In the genomic region with DNA sequence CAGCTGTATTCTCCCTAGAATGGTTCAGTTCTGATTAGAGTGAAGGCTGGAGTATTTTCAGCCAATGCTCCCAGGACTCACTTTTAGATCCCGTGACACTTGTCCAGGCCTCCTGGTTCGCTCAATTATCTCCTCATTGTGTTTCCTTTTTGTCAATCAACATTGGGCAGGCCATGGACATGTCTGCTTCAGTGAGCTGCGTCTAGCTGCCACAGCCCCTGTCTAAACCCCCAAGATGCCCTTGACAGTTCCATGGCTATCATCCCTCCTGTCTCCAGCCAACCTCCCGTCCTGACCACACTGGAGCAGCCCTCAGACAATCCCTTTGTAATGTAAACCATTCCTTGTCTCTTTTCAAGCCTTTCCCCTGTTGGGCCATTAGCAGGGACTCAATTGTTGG, we compare ENCODE assay signal across 19 mouse cellular contexts.
DNase-seq lines count a peak whose midpoint lies in the region; ATAC-seq lines count a peak whose summit lies in the region.
"Had no signal": no experiment of that assay in that cellular context is flagged by ENCODE, and none has a peak within 500 bp of the region (broad histone marks: within the 10 kb centered on the region; RNA-seq: fewer than 3 reads in every experiment).

No protein-coding gene starts in this region.

- no peaks in the 10 kb centered on the region for H3K36me3 ChIP-seq in forebrain, embryonic 10.5 days (replicated peaks)
- no peaks in the 10 kb centered on the region for H3K36me3 ChIP-seq in forebrain, embryonic 15.5 days
- no peaks in the 10 kb centered on the region for H3K36me3 ChIP-seq in neural tube, embryonic 15.5 days
- no peaks in the 10 kb centered on the region for H3K36me3 ChIP-seq in midbrain, embryonic 12.5 days
- H3K36me3 ChIP-seq: embryonic facial prominence, embryonic 15.5 days; forebrain, embryonic 12.5 days; neural tube, embryonic 13.5 days had no signal

- H3K9me3 ChIP-seq in forebrain, embryonic 10.5 days, result no peaks in the 10 kb centered on the region
- no peaks in the 10 kb centered on the region for H3K9me3 ChIP-seq in forebrain, embryonic 15.5 days
- H3K9me3 ChIP-seq in neural tube, embryonic 15.5 days (replicated peaks), result no peaks in the 10 kb centered on the region
- H3K9me3 ChIP-seq in midbrain, embryonic 12.5 days, result no peaks in the 10 kb centered on the region
- H3K9me3 ChIP-seq: embryonic facial prominence, embryonic 15.5 days; forebrain, embryonic 12.5 days; heart, embryonic 10.5 days; neural tube, embryonic 13.5 days had no signal

- 39% methylated on average over 4 of the region's 4 CpGs for WGBS in forebrain, embryonic 10.5 days
- WGBS in forebrain, embryonic 15.5 days, result 16% methylated on average over 4 of the region's 4 CpGs
- 39% methylated on average over 4 of the region's 4 CpGs for WGBS in neural tube, embryonic 15.5 days
- WGBS in midbrain, embryonic 12.5 days, result 14% methylated on average over 4 of the region's 4 CpGs

- no peak for DNase-seq in forebrain, embryonic 10.5 days (ENCODE audit: extremely low spot score, low spot score)
- peak; percentile 23 for DNase-seq in neural tube, embryonic 10.5 days (ENCODE audit: extremely low spot score, low spot score)
- DNase-seq in cerebellum, adult 8-10 months, result no peak
- DNase-seq: cerebellum, adult 11 months; cerebellum, postnatal 36 days; gastrocnemius, postnatal 25 days; heart, postnatal 10 days; kidney, adult 8-10 months; kidney, postnatal 36 days; thymus, postnatal 36 days had no signal

- H3K27ac ChIP-seq in forebrain, embryonic 10.5 days, result peak overlapping the region; percentile 20; the same call in 1 of the 2 replicates
- H3K27ac ChIP-seq in forebrain, embryonic 15.5 days (replicated peaks), result no peak overlapping the region
- no peak overlapping the region for H3K27ac ChIP-seq in neural tube, embryonic 15.5 days (replicated peaks)
- H3K27ac ChIP-seq in midbrain, embryonic 12.5 days (replicated peaks), result peak overlapping the region; percentile 68
- H3K27ac ChIP-seq: embryonic facial prominence, embryonic 15.5 days; forebrain, embryonic 12.5 days; heart, embryonic 10.5 days; neural tube, embryonic 13.5 days had no signal

- no peaks in the 10 kb centered on the region for H3K27me3 ChIP-seq in forebrain, embryonic 10.5 days (ENCODE audit: poor library complexity, severe bottlenecking)
- no peaks in the 10 kb centered on the region for H3K27me3 ChIP-seq in forebrain, embryonic 15.5 days
- H3K27me3 ChIP-seq in neural tube, embryonic 15.5 days (replicated peaks), result no peaks in the 10 kb centered on the region
- H3K27me3 ChIP-seq in midbrain, embryonic 12.5 days, result 0 out of 2 replicates have a peak, but pooled peaks cover 3% of the 10 kb centered on the region
- H3K27me3 ChIP-seq: embryonic facial prominence, embryonic 15.5 days; forebrain, embryonic 12.5 days; neural tube, embryonic 13.5 days had no signal

- peaks cover 61% of the 10 kb centered on the region for H3K4me1 ChIP-seq in forebrain, embryonic 10.5 days
- H3K4me1 ChIP-seq in forebrain, embryonic 15.5 days, result peaks cover 13% of the 10 kb centered on the region
- H3K4me1 ChIP-seq in neural tube, embryonic 15.5 days, result peaks cover 12% of the 10 kb centered on the region
- peaks cover 28% of the 10 kb centered on the region for H3K4me1 ChIP-seq in midbrain, embryonic 12.5 days

- no peak for ATAC-seq in forebrain, embryonic 15.5 days (replicated peaks)
- ATAC-seq in neural tube, embryonic 15.5 days (ENCODE audit: low FRiP score), result no peak
- peak; percentile 70 for ATAC-seq in midbrain, embryonic 12.5 days (ENCODE audit: low FRiP score, low read depth)
- ATAC-seq in CD4-positive, CD25-positive, alpha-beta regulatory T cell, adult 4 months, result no peak
- ATAC-seq: inflammation-experienced regulatory T-cells, adult 6 months had no signal

- H3K9ac ChIP-seq in forebrain, embryonic 15.5 days (replicated peaks), result no peak overlapping the region
- H3K9ac ChIP-seq in neural tube, embryonic 15.5 days (replicated peaks), result no peak overlapping the region
- H3K9ac ChIP-seq in midbrain, embryonic 12.5 days (replicated peaks), result no peak overlapping the region
- H3K9ac ChIP-seq: embryonic facial prominence, embryonic 15.5 days; forebrain, embryonic 12.5 days; neural tube, embryonic 13.5 days had no signal

- H3K4me2 ChIP-seq in forebrain, embryonic 15.5 days (replicated peaks), result no peak overlapping the region
- no peak overlapping the region for H3K4me2 ChIP-seq in neural tube, embryonic 15.5 days
- no peak overlapping the region for H3K4me2 ChIP-seq in midbrain, embryonic 12.5 days (replicated peaks)
- H3K4me2 ChIP-seq: embryonic facial prominence, embryonic 15.5 days; forebrain, embryonic 12.5 days; neural tube, embryonic 13.5 days had no signal

- no peak overlapping the region for H3K4me3 ChIP-seq in forebrain, embryonic 10.5 days
- H3K4me3 ChIP-seq in forebrain, embryonic 15.5 days, result no peak overlapping the region
- no peak overlapping the region for H3K4me3 ChIP-seq in neural tube, embryonic 15.5 days (replicated peaks)
- no peak overlapping the region for H3K4me3 ChIP-seq in midbrain, embryonic 12.5 days
- H3K4me3 ChIP-seq: embryonic facial prominence, embryonic 15.5 days; forebrain, embryonic 12.5 days; heart, embryonic 10.5 days; neural tube, embryonic 13.5 days had no signal

Comparison
In these comparisons a context has a peak if more than half of its experiments do, and no peak if none do; other contexts are left out.
1. H3K27ac ChIP-seq: peak in forebrain, embryonic 10.5 days (single experiment) and midbrain, embryonic 12.5 days (single experiment); none in forebrain, embryonic 15.5 days (single experiment) and neural tube, embryonic 15.5 days (single experiment).